Mouse (Mus musculus) layer of hippocampus, adult 8-10 months (tissue): ENCODE measurements around the gene Krtap8-1. TPM values are rescaled to one million over a fixed set of nuclear protein-coding genes. Genes with fewer than 3 reads are reported as not detected.

Experiments used
- DNase-seq, 2 experiments: peaks; one replicate each; pipeline ENCODE4 v3.0.0; 2022; ENCODE audit warnings: low spot score in 2 of 2
- total RNA-seq, 4 experiments: library from RNA; stranded (reverse); gene quantifications; 2 replicates each; pipeline ENCODE4 v1.2.4; 2022

The Krtap8-1 gene
- total RNA-seq: not detected

- DNase-seq: no peak
Measured at GRCm38 (mm10) chr16:89487852-89488251, at the start of gene Krtap8-1. Gene Krtap8-1 (minus strand): TSS chr16:89487952.

DNA sequence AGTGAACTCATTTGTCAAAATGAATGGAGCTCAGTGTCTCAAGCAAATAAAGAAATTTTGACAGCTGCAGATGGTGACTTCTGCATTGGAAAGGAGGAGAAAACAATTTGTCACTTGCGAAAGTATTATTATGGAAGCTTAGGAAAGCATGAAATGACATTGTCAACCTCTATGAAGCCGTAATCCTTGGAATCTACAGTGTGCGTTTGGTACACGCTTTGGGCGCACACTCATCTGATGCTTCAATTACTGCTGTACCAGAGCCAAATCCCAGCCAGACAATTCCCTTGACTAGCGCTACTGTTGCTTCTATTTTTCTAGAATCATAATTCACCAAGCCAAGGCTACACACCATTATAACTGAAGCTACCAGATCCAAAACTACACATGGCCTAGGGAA lies 49.6 kb upstream of the Krtap8-1 start:
- no peak for DNase-seq

GRCm38 (mm10) chr16:89530547-89530946 lies 42.8 kb upstream of the Krtap8-1 start:
- peak in 1 of 2 experiments; percentile 14 for DNase-seq

DNA sequence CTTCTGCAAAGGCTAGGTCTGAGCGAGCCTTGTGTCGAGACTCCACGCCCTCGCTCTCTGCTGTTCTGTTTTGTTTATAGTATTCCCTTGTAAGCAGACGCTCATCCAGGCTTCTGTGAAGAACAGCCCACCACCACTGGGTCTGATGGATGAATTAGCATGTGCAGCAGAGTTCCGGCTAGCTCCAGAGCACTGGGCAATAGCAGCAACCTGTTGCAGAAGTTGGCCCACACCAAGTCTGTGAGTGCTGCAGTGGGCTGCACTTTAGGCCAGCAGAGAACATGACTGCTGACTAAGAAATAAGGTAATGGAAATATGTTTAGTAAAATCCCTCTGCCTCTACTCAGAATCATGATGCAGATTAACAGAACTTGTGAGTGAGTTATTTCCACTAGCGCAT lies 42.1 kb upstream of the Krtap8-1 start:
- DNase-seq: no peak

GRCm38 (mm10) chr16:89528380-89528779 lies 40.6 kb upstream of the Krtap8-1 start:
- no peak for DNase-seq

GRCm38 (mm10) chr16:89520996-89521395 lies 33.2 kb upstream of the Krtap8-1 start:
- no peak for DNase-seq

DNA sequence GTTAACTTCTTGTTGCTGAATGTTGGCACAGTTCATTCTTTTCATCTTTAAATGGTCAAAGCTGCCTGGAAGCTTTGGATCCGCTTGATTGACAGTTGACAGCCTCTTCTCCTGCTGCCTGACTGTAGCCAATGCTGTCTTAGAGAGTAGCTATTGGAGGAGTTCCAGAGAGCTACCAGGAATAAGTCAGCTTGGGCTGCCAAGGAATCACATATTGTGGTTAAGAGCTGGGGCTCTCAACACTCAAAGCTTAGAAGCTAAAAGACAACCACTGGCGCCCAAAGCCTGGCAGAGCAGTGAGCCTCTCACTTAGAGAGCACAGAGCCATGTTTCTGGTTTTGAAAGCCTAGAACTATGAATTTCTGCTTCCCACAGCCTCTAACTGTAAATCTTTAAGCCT lies 32.8 kb upstream of the Krtap8-1 start:
- DNase-seq: no peak

- DNase-seq: no peak
Measured at GRCm38 (mm10) chr16:89520091-89520490, 32.3 kb upstream of the Krtap8-1 start.

- DNase-seq: peak; percentile 22 to 59
Measured at GRCm38 (mm10) chr16:89517635-89518034, 29.9 kb upstream of the Krtap8-1 start.

DNA sequence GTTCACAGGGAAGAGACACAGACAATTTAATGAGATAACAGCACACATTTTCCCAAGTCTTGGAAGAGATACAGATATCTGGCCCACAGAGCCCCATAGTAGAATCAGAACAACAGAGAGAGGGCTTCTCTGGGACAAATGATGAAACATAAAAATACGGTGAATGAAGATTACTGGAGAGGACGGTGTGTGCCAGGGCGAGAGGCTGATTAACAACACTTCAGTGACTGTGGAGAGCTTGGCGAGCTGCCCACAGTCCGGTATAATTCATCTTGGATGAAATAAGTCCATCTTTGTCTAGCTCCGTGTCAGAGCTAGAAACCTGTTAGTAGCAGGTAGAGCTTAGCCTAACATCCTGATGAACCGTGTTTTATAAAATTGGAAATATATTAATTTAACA lies 25.7 kb upstream of the Krtap8-1 start:
- no peak for DNase-seq

- no peak for DNase-seq
Measured at GRCm38 (mm10) chr16:89508223-89508622, 20.5 kb upstream of the Krtap8-1 start, which contains the start of gene Krtap7-1. Gene Krtap7-1 (minus strand): TSS chr16:89508323.

GRCm38 (mm10) chr16:89503571-89503970 lies 15.8 kb upstream of the Krtap8-1 start:
- DNase-seq: no peak

DNA sequence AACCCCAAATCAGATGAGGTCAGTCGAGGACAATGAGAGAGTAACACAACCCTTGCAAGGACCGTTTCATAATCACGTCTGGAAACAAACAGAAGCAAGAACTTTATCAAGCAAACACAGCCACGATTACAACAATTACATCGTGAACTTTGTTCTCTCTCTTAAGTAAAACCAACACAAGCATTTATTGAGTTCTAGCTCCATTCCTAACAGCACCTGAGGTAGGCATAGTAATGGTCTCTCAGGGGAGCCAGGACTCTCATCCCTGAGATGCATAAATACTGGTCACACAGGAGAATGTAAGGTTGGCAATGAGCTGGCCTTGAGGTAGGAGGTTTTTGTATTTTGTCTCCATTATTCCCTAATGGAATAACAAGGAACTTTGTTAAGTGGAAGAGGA lies 14.1 kb upstream of the Krtap8-1 start:
- no peak for DNase-seq

GRCm38 (mm10) chr16:89497002-89497401 lies 9.2 kb upstream of the Krtap8-1 start:
- no peak for DNase-seq

GRCm38 (mm10) chr16:89495394-89496153 lies 7.8 kb upstream of the Krtap8-1 start:
- DNase-seq: no peak

DNA sequence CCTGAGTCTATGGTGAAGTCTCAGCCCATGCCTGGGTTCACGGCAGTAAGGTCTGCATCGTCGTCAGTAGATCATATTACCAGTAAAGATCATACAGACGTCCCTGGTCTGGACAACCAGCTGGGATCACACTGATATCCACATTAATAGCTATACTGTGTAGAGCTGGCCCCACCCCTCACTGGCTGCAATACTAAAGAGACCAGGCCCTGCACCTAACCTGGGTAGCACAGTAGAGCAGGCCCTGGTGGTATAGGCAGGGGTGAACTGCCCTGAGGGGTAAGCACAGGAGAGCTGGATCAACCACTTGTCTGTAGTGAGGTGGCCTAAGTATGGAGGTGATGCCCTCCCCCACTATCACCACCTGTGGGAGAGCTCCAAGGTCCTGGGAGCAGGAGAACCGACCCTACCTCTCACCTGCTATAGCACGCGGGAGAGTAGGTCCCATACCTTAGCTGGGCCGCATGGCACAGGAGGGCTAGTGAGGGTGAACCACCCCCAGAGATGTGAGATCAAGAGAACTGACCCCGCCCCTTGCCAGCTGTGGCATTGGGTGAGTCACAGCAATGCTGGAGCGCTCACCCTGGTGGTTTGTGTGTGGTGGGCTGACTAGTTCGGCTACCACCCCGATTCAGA lies 10.0 kb downstream of the Krtap8-1 start:
- DNase-seq: no peak

DNA sequence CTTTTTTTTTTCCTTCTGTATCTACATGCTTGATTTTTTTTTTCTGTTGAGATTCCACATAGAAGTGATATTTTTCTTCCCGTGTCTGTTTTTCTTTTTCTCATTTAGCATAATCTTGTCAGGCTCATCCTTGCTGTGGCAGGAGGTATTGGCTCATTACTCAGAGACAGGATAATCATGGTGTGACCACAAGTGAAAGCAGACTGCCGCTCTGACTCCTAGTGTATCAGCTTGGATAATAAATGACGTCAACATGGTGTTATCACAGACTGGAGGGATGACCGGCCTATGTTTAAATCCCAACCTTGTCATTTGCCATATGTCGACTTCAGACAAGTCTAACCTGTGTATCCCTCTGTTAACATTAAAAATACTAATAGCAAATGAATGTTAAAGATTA lies 26.6 kb downstream of the Krtap8-1 start:
- DNase-seq: no peak

Other genes with a start within 250 kb of the Krtap8-1 start
- gene Krtap21-1, start 84.1 kb downstream of the Krtap8-1 start, total RNA-seq: not detected
- gene Krtap6-2, start 67.8 kb downstream of the Krtap8-1 start, total RNA-seq: not detected
- not detected for gene Krtap7-1, start 20.4 kb upstream of the Krtap8-1 start, total RNA-seq
- not detected for gene Krtap11-1, start 83.2 kb upstream of the Krtap8-1 start, total RNA-seq